Mouse (Mus musculus) adrenal gland, adult 8-10 months (tissue): ENCODE measurements around the gene Il3ra. TPM values are rescaled to one million over a fixed set of nuclear protein-coding genes. Genes with fewer than 3 reads are reported as not detected.

Experiments
- DNase-seq: peaks from one replicate; pipeline ENCODE4 v3.0.0; 2022
- total RNA-seq, 4 experiments: library from RNA; stranded (reverse); gene quantifications; 2 replicates each; pipeline ENCODE4 v1.2.4; 2022

Gene Il3ra
- total RNA-seq, 4 experiments from 2014 or later, result 8.8 to 11.5 (median 9.1) TPM

GRCm38 (mm10) chr14:14355360-14355646 is 9.2 kb downstream of the Il3ra start:
- DNase-seq, result no peak

DNA sequence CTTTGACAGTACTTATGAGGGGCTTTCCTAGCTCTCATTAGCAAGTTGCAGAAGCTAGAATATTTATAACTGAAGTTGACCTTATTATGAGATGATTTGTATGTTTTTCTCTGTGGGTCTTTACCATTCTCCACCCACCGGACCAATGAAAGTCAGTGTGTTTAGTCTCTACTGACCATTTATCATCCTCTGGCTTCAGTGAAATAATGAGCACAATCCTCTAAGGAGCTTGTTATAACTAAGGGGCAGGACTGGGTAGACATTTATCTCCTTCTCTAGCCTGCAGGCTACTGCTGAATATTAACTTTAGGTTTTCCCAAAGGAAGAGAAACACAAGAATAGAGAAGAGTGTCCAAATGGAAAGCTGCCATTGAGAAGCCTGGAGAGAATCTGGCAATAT is 49.5 kb downstream of the Il3ra start:
- DNase-seq, result no peak

DNA sequence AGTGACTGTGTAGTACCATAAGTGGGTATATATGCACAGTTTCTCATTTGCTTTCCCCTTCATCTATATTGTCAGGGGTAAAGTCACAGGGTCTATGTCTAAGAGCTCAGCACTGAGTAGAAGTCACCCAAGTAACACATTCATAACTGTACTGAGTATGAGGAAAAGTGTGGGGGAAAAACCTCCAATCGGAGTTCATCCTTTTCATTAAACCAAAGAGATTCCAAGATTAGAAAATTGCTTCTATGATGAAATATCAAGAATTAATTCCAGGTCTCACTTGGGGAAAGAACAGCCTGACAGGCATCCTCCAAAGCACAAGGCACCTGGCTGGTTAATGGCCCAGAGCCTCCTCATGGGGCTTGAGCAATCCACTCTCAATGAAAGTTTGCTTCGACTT is 54.9 kb downstream of the Il3ra start, which contains the start of gene Olfr721-ps1:
Gene Olfr721-ps1 (plus strand): TSS at position 301 of the 400 bp plus-strand sequence.
- no peak for DNase-seq

Other genes starting within 250 kb of the Il3ra start
- gene Psmd6, start 225.3 kb upstream of the Il3ra start, total RNA-seq, result 100 to 1,000 TPM; 133 to 144 (median 135) TPM
- gene Olfr720, start 159.4 kb upstream of the Il3ra start, total RNA-seq, result not detected
- gene Olfr31, start 23.4 kb upstream of the Il3ra start, total RNA-seq, result not detected
- not detected for gene Olfr721-ps1, start 55.0 kb downstream of the Il3ra start, total RNA-seq